Mouse (Mus musculus) hematopoietic stem cell, adult 5-6 weeks (primary cell): ENCODE results near the gene Sppl3. TPM values are rescaled to one million over a fixed set of nuclear protein-coding genes. Genes with fewer than 3 reads are reported as not detected.

Experiments used
- ATAC-seq, 2 experiments: fragments of 125-278 bp in 1 of 2; replicated peaks in 1 of 2; 2 replicates each; pipeline ENCODE4 v1.8.0; 2016 to 2017; ENCODE audit warnings: inconsistent platforms in 2 of 2, mild to moderate bottlenecking in 2 of 2, moderate number of reproducible peaks in 2 of 2, low read depth in 1 of 2, moderate TSS enrichment in 1 of 2; ENCODE audit not compliant: low FRiP score in 2 of 2, poor library complexity in 2 of 2, severe bottlenecking in 2 of 2, insufficient read depth in 1 of 2, low TSS enrichment in 1 of 2
- total RNA-seq: library from RNA; stranded (forward); fragments of 172-1452, 232-1000 nt; gene quantifications from 2 replicates; pipeline ENCODE4 v1.2.3, GENCODE M21; 2017

Sppl3 gene
- total RNA-seq = 25.6 and 32.0 TPM in 2 replicates

GRCm38 (mm10) chr5:115010577-115011216 lies at the start of gene Sppl3:
Sppl3 (plus strand) TSS chr5:115011137.
- peak; percentile 50 to 63; a peak in 3 of 4 replicates for ATAC-seq

- ATAC-seq = no peak
Observed at GRCm38 (mm10) chr5:114961590-114962360, 49.2 kb upstream of the Sppl3 start.

DNA sequence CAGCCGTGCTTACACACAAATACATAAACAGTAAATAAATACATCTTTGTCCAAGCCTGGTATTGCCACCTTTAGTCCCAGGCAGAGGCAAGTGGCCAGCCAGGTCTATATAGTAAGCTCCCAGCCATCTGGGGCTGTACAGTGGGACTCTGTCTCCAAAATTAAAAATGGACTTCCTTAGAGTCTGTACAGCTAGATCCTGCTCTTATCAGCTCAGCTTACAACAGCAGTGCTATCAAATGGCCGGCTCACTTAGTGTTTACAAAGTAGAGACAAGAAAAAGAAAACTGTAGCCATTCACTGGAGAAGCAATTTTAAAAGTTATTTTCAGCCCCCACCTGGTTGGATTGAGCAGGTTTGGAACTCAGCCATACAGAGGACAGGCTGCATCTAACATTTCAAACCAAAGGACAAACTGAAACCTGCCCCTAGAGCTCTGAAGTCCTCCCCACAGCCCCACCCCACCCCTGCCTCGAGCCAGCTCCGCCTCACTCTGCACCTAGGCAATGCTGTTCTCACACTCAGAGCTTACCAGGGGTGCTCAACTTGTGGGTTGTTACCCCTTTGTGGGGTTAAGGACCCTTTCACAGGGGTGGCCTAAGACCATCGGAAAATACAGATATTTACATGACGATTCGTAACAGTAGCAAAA lies 46.5 kb upstream of the Sppl3 start:
- no peak for ATAC-seq

DNA sequence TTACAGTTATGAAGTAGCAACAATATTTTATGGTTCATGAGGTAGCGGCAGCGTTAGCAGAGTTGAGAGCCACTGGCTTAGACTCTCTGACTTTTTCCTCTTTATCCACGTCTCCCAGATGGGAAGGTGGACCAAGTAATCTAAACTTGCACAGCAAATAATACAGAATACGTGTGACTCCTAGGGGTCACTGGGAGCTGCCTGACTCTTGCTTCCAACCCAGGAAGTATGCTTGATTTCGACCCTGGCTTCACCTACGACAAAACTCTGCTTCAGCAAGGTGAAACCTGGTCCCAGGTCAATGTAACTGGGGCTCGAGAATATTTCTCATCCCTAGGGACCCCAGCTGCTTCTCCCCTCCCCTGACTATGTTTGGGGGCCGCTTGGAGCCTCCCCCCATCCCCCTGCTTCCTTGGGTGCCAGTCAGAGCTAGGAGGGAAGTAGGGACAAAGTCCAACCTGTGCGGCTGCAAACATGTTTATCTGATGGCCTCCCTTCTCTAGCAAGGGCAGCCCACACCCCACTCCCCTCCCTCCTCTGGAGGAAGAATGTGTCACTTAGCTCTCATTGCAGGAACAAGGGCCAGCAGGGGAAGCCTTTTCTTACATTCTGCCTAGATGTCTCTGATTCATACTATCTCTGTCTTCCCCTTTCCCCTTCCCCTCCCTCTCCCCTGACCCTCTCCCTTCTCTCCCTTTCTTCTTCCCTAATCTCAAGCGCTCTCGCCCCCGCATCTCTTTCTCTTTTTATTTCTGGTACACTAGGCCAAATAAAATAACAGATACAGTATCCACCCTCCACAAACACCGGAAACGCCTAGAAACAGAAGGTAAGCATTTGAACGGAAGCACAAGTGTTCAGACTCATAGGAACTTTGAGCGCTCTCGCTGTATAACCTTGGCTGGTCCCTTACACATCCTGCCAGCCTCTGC lies 45.7 kb upstream of the Sppl3 start:
- no peak for ATAC-seq

DNA sequence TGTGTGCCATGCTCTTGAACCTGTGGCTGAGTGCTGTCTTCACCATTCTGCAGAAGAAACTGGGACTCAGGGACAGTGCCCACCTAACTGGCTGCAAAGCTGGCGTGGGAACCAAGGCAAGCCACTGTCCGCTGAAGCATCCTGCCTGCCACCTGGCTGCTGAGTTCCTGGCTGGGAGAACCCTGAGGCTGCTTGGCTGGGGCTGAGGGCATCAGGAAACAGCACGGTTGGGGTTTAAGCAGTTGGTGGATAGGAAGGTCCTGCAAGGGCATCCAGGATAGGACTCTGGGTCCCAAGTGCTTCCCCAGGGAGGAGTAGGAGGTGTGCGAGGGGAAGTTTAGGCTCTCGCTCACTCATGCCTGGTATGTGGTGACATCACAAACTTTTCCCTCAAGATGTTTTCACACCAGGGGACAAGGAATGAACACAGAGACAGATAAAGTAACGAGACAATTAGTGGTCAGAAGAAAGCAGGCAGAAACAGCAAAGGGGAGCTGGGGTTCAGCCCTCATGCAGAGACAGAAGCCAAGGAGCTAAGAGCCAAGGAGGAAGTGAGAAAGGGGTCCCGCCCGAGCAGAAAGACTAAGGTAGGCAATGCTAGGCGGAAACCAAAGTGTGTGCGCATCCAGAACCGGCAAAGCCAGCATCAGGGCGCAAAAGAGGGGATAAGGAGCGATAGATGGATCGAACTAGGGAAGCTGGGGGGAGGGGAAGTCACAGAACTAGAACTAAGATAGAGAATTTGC lies 43.2 kb upstream of the Sppl3 start:
- ATAC-seq = no peak

DNA sequence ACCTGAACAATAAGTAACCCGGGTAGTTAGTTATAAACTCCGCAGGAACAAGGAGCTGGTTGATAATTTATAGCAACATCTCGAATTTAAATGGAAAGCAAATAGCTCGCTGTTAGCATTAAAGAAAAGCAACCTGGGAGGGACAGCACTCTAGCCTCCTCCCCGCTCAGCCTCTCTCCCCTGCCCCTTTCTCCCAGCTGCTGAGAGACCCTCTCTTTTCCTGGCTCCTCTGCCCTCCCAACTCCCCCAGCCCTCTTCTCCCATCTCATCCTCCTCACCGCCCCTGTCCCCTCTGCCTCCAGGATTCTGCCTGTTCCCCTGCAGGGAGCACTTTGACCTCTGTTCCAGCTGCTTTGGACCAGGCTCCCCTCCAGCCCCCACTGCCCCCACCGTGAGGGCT lies 42.3 kb upstream of the Sppl3 start:
- no peak for ATAC-seq

GRCm38 (mm10) chr5:114969064-114969463 lies 41.9 kb upstream of the Sppl3 start:
- ATAC-seq = no peak

- no peak for ATAC-seq
Observed at GRCm38 (mm10) chr5:114969609-114970215, 41.2 kb upstream of the Sppl3 start.

- no peak for ATAC-seq
Observed at GRCm38 (mm10) chr5:114970824-114971227, 40.1 kb upstream of the Sppl3 start, which contains the start of gene Hnf1a. Hnf1a (minus strand) TSS chr5:114971094.

- no peak for ATAC-seq
Observed at GRCm38 (mm10) chr5:114972201-114972600, 38.7 kb upstream of the Sppl3 start.

DNA sequence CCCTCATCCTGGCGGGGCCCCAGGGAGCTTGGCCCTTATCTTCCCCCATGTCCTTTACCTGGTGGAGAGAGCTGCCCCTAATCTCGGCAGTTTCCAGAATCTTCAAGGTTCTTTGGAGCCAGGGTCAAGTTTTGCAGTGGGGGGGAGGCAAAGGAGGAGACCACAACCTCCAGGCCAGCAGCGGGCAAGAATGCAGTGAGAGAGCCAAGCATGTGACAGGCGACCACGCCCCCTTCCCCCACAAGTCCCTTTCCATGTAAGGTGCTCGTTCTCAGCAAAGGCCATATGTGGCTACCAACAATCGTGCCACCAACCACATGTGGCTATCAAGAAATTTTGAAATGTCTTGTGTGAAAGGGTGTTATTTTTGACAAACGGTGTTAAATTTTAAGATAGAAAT lies 37.8 kb upstream of the Sppl3 start:
- no peak for ATAC-seq

GRCm38 (mm10) chr5:114976935-114977334 lies 34.0 kb upstream of the Sppl3 start:
- no peak for ATAC-seq

DNA sequence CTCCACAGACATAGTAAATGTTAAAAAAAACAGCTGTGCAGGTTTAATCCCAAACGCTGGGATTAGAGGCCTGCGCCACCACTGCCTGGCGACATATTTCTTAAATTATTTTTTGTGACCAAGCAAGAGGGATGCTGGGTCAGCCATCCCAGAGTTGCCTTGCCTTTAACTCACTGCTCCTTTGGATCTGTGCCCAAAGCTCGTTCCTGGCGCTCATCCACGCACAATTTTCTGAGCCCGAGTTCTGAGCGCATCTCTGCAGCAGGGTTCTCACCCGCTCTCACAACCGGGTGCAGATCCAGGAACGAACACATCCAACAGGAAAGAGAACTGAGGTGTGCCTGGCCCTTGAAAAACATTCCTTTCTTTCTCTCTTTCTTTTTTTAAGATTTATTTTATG lies 32.5 kb upstream of the Sppl3 start:
- no peak for ATAC-seq

DNA sequence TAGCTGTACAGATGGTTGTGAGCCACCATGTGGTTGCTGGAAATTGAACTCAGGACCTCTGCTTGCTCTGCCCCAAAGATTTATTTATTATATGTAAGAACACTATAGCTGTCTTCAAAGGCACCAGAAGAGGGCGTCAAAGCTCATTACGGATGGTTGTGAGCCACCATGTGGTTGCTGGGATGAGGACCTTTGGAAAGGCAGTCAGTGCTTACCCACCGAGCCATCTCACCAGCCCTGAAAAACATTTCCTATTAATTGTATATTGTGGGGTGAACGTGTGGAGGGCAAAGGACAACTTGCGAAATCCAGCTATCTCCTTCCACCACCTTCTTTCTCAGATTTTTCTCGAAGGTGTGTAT lies 32.1 kb upstream of the Sppl3 start:
- peak; percentile 22 to 42; a peak in 2 of 4 replicates for ATAC-seq

DNA sequence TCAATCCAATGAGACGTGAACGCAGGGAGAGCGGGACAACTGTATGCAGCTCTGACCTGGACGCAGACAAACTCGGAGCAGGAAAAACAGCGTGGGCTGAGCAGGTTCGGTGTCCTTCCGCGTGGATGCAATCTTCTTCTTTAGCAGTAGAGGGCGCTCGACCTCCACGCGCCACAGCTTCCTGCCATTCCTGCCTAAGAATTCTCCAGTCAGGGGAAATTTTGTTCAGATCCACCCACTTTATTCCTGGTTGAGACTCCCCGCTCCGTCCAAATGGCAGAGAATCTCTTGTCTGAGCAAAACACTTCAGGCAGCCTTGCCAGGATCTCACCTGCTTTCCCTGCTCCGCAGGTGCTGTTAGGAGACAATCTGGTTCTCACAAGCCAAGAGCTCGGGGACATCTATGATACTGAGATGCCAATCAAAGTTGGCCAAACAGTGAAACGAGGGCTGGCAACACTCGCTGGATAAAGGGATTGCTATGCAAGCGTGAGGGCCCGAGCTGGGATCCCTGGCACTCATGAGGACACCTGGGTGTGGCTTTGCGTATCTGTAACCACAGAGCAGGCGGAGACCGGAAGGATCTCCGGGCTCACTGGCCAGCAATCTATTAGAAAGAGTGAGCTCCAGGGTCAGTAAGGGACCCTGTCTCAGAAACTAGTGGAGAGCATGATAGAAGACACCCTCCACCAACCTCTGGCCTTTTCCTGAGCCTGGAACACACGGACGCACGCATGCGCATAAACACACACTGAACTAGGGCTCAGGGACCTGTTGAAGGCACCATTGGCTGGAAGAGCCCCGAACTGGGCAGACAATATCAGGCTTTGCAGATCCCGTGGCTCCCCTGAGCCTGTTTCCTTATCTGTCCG lies 31.5 kb upstream of the Sppl3 start:
- peak; percentile 60 to 86 for ATAC-seq
